Mouse (Mus musculus): ENCODE measurements around the gene Arid4a. TPM values are rescaled to one million over a fixed set of nuclear protein-coding genes. Genes with fewer than 3 reads are reported as not detected.
"Not testable (repeated sequence)": the region's sequence is repeated elsewhere in the genome, so short reads cannot be mapped to it uniquely, and the experiment has no call there.

Arid4a gene
- total RNA-seq, 2 experiments from 2014 or later = 32.0 to 36.5 TPM

DNA sequence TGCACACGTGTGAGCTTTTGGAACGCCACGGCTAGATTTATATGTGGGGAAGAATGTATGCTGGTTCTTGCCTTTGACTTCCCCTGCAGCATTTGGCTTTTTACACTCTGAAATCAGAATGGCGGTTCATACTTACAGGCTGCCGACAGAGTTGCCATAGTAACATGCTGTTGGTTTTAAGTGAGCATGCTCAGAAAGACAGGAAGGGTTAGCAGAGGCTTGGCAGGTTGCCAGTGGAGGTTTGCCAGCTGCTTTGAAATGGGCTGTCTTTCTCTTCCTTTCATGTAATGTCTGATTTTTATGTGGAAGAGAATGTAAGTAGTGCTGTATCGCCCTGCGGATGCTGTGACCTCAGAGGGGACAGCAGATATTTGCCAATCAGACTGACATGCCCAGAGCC is 32.3 kb downstream of the Arid4a start:
- peak; percentile 92 to 95 for DNase-seq (ENCODE audit: low spot score in 2 of 2)
- intact Hi-C loops (cut with DNase I) = loop anchor here (2.0 kb wide), 1 partner anchor 33 kb away; the partner anchor contains the start of gene Arid4a

DNA sequence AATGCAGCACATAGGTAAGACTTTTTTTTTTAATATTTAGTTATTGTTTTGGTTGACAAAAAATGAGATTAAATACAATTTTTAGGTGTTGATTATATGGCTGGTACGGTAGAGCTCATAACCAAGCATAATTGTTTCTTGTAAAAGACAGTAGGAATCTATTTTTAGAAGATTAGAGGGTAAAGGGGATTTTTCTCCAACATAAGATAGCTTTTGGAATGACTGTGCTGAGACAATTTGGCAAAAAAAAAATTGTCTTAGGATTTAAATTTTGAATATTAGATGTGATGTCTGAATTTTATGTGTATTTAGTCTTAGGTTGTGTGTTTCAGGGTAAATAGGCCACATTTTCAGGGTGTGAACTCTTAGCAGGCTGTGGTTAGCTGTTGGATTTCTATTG is 32.8 kb downstream of the Arid4a start:
- no peak for DNase-seq (ENCODE audit: low spot score in 2 of 2)
- intact Hi-C loops (cut with DNase I) = loop anchor here (2.0 kb wide), 1 partner anchor 34 kb away; the partner anchor contains the start of gene Arid4a

DNA sequence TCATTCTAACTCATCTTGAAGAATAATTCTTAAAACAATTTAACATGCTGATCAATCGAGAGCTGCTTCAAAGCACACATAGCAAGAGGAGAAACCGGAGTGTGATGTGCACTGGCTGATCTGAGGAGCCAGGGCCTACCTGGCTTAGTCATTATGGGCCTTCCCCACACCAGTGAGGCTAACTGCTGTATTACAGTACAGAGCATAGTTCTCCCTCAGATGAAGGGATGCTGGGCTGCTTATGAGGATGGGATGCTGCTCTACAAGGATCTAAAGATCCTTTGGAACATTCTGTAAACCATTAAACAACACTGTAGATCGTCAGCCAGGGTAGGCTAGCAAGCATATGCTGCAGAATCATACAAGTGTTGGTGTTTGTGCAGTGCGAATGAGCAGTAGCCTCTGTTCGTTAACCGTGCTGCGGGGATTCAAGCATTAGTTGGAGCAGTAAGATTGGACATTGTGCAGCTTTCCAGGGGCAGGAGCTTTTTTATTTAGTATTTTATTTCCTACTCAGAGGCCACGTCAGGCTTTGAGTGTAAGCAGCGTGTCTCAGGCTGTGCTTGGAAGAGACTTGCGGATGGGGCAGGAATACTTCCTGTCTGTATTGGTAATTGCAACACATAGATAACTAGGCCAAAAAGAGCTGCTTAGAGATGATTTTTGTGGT is 33.9 kb downstream of the Arid4a start:
- peak; percentile 33 to 40 for DNase-seq (ENCODE audit: low spot score in 2 of 2)
- intact Hi-C loops (cut with DNase I) = loop anchor here (2.0 kb wide), 1 partner anchor 35 kb away; the partner anchor contains the start of gene Arid4a

DNA sequence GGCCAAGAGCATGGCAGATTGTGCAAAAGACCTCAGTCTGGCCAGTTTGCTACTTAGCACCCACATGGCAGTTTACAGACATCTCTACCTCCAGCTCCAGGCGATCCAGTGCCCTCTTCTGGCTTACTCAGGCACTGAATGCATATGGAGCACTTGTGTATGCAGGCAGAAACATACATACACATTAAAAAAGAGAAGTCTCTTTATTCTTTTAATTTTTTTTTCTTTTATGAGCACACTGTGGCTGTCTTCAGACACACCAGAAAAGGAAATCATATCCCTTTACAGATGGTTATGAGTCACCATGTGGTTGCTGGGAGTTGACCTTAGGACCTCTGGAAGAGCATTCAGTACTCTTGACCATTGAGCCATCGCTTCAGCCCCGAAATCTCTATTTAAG is 35.3 kb downstream of the Arid4a start:
- intact Hi-C loops (cut with DNase I) = no loop called here
- no peak for DNase-seq (ENCODE audit: low spot score in 2 of 2)

DNA sequence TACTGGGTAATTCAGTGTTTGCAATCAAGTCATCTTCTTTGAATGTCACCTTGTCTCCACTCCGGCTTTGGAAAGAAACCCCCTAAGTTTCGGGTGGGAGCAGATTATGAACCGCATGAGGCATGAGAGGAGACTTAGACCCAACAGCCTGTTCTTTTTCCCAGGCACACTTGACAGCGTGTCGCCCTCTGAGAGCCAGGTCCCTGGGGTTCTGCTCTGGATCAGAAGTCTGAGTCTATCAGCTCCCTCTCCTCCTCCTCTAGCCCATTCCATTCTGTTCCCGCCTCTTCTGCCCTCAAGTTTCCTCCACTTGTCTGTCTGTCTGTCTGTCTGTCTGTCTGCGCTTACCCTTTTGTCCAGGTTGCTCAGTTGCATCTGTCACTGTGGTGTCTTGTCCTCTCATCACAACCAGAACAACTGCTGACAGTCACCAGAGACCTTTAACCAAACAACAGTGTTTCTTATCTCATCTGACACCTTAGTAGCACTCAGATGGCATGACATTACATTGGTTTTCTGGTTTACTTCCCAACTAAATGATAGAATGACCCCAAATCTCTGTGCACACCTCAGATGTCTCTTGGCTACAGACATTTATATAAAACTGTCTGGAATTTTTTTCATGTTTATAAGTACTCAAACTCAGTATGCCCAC is 36.7 kb downstream of the Arid4a start:
- intact Hi-C loops (cut with DNase I) = no loop called here
- no peak for DNase-seq (ENCODE audit: low spot score in 2 of 2)

DNA sequence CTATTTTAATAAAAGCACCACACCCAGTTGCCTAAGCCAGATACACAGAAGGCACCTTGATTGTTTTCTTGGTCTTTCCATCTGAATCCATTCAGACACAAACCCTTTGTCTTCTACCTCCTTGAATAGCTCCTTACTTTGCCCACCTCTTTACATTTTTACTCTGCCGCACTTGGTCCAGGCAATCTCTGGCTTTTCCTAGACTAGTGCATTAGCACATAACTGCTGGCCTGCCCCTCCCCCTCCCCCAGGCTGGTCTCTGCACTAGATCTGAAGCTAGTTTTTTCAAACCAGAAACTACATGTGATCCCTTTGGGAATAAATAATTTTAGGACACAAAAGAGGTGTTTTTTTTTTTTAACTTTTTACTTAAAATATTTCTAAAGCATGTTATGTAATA is 37.2 kb downstream of the Arid4a start:
- no peak for DNase-seq (ENCODE audit: low spot score in 2 of 2)
- intact Hi-C loops (cut with DNase I) = no loop called here

DNA sequence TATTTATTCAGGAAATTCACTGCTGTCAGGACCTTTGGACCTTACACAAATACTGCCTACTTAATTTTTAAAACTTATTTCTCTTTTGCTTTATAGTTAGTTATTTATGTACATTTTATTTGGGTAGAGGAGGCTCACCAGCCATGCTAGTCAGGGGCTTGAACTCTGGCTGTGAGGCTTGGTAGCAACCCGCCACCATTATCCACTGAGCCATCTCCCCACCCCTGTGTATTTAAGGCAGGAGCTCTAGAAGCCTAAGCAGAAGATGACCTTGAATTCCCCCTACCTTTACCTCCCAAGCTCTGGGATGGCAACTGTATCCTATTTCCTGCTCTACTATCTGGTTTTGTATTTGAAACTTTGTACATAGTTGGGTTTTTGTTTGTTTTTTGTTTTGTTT is 37.7 kb downstream of the Arid4a start:
- DNase-seq (ENCODE audit: low spot score in 2 of 2) = no peak
- intact Hi-C loops (cut with DNase I) = no loop called here

DNA sequence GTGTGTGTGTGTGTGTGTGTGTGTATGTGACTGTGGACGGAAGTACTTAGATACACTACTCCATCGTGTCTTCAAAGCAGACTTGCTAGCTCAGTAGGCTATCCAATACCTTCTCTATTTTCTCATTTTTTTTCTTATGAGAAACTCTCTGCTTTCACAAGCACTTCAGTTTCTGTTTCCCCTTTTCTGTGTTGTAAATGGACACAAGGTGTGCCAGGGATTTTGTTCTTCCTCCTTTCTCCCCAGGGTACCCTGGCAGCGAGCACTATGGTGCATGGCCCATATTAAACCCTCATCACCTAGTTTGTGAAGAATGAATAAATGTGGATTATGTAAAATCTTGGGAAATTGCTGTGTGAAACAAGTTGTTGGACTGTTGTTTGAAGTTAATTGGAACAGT is 39.7 kb downstream of the Arid4a start:
- intact Hi-C loops (cut with DNase I) = no loop called here
- DNase-seq (ENCODE audit: low spot score in 2 of 2) = no peak

DNA sequence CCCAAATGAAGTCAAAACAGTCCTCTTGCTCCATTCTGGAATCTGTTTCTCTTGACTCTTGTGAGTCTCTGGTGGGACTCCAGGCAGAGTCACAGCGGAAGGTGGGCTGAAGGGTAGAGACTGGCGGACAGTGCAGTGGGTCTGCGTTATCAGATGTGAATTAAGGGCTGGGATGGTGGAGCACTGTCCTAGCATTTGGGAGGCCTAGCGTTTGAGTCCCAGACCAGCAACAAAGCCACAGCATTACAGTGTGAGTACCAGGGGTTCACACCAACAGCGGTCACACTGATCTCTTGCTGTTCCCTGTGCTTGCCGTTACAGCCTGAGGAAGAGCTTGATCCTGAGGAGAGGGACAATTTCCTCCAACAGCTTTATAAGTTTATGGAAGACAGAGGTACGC is 44.0 kb downstream of the Arid4a start:
- no peak for DNase-seq (ENCODE audit: low spot score in 2 of 2)
- intact Hi-C loops (cut with DNase I) = no loop called here

DNA sequence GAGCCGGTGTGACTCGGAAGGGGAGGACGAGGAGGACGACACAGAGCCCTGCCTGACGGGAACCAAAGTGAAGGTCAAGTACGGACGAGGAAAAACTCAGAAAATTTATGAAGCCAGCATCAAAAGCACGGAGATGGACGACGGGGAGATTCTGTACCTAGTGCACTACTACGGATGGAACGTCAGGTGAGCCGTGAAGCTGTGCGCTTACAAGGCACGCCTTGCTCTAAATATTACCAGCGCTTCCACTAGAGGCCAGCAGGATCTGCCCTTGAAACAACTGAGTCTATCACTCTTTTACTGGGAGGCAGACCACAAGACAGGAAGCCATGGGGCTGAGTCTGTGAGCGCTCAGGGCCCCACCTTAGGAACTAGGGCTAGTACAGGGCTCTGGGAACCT is 54.1 kb downstream of the Arid4a start:
- DNase-seq (ENCODE audit: low spot score in 2 of 2) = no peak
- intact Hi-C loops (cut with DNase I) = no loop called here

DNA sequence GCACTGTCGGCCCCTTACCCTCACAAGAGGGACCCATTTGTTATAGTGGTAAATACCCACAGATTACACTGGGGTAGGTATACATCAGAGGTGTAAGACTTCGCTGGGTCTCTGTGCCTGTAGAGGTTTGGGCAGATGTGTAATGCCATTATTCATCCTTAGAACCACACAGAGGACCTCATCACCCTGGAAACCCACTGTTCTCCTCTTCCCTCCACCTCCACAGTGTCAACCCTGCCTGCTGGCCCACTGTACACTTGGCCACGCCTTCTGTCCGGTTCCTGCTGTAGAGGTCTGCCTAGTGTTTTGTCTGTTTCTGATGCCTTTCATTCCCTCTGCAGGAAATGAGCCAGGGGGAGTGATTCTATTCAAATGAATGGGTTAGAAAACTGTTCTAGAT is 56.3 kb downstream of the Arid4a start:
- intact Hi-C loops (cut with DNase I) = no loop called here
- DNase-seq (ENCODE audit: low spot score in 2 of 2) = no peak

DNA sequence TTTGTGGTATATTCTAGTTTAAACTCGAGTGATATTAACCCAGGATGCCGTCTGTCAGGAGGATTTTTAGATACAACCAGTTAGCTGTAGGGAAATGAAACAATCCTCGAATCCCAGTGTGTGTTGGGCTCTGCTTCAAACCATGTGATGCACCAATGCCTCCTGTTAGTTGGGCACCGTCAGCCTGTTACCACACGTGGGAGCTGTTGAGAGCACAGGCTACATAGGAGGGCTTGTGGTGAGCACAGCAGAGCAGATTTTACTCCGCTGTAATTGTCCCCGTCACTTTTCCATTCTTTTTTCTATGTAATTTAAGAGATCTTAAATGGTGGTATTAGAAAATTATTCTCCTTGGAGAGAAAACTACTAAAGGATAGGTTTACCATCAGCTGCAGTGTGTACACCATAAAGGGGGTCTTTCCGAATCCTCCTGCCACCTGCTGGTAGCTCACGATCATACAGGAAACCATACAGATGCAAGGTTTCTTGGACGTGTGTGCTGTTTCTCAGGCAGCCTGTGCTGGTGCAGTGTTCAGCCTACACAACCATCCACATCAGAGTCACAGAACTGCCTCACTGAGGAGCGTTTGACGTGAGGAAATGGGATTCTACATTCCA is 57.4 kb downstream of the Arid4a start:
- intact Hi-C loops (cut with DNase I) = no loop called here
- no peak for DNase-seq (ENCODE audit: low spot score in 2 of 2)

DNA sequence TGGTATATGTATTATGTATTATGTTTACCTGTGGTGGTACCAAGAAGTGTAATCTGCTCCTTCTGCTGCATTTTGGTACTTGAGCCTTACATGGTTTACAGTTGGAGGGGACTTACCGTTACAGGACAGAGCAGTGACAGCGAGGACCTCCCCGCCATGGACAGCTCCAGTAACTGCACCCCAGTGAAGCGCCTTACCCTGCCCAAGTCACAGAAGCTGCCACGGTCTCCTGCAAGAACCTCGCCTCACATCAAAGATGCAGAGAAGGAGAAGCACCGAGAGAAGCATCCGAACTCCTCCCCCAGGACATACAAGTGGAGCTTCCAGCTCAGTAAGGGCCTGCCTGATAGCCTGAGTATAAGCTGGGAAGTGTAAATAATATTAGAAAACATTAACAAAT is 70.5 kb downstream of the Arid4a start:
- no peak for DNase-seq (ENCODE audit: low spot score in 2 of 2)
- intact Hi-C loops (cut with DNase I) = no loop called here

DNA sequence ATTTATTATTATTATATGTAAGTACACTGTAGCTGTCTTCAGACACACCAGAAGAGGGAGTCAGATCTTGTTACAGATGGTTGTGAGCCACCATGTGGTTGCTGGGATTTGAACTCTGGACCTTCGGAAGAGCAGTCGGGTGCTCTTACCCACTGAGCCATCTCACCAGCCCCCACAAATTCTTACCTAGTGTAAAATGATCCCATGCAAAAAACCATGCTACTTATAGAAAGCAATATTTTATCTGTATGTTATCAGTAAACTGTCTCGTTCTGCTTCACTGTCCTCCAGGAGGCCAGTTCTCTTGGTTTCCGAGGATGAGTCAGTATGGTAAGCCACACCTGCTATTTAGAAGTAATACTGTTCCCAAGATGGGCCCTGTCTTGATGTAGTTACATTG is 88.5 kb downstream of the Arid4a start:
- DNase-seq (ENCODE audit: low spot score in 2 of 2); intact Hi-C loops (cut with DNase I): not testable (repeated sequence)

DNA sequence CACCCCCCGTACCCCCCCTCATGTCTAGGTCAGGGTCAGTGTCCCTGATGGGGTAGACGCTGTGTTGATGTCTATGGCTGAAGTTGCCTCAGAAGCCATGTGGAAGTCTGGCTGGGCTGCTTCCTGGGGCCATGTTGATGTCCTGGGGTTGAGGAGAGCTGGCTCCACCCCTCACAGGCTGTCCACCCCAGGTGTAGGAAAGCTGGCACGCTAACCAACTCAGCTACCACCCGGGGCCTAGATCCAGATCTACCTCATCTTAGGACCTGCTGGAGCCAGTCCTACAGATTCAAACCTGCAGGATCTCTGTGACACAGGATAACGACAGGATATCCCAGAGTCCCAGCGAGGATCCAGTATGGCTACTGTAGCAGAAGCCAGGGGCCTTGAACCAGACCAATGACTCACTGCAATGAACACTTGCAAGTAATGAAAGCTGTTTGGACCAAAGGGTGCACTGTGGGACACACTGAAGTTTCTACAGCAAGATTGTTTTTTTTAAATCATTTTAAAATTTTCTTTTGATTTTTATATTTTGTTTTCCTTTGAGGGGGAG is 91.5 kb downstream of the Arid4a start:
- DNase-seq (ENCODE audit: low spot score in 2 of 2) = no peak

DNA sequence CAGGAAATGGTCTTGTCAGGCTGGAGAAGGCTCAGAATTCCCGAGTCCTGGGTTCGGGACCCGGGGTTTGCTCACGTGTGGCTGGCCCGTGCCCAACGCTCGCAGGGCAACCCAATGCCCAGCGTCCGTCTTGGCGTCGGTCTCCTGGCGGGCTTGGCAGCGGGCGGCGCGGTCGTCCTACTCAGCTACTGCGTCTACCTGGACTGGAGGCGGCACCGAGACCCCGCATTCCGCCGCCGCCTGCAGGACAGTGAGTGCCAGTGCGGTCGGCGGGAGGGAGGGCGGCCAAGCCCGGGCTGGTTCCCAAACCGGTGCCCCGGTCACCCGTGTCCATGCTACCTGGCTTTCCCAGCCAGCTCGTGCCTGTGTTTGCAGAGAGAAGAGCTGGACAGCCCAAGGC is 95.5 kb downstream of the Arid4a start, which contains the start of gene Tomm20l:
Gene Tomm20l, plus strand, starts transcription at position 98 of the 400 bp plus-strand sequence.
- intact Hi-C loops (cut with DNase I) = no loop called here
- DNase-seq (ENCODE audit: low spot score in 2 of 2) = no peak

More for the DNA sequence above, 91.5 kb downstream of the Arid4a start:
- intact Hi-C loops (cut with DNase I) = no loop called here

DNA sequence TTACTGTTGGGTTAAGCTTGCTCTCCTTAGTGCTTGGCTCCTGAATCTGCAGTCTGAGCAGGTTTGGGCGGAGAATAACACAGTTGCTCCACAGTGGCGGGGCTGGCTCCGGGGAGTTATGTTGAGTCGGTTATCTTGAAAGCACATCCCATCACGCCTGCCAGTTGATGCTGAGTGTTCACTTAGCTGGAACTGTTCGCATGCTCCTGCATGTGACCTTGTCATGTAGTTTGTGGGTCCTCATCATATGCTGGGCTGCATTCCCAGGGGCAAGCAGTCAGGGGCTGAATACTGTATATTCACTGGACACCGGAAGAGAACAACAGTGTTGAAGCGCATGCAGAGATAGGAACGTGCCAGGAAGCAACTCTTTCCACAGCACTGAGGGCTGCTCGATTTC is 97.3 kb downstream of the Arid4a start:
- intact Hi-C loops (cut with DNase I) = no loop called here
- no peak for DNase-seq (ENCODE audit: low spot score in 2 of 2)

DNA sequence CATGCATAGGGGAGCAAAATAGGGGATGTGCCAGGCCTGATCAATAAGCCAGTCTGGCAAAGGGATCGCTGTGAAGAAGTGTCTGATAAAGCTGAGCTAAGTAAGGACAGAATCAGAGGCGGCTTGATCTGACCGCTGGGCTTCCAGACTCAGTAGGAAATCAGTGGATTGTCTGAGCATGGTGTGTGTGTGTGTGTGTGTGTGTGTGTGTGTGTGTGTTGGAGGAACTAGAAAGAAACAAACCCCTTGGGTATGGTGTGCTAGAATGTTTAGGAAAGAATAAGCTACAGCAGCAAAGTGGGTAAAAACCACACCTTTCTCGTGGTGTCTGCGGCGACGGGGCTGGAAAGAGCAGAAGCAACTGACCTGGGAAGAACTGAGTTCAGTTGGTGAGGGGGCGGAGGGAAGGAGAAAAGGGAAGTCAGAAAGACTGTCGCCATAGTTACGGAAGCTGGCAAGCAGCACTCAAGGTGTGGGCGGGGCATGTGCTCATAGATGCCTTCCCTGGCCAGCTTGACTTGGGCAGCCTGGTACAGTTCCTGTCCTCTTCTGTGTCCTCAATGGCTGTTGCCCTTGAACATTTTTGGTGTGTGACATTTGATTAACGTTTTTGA is 98.0 kb downstream of the Arid4a start:
- DNase-seq (ENCODE audit: low spot score in 2 of 2) = peak; percentile 46 to 52
- intact Hi-C loops (cut with DNase I) = no loop called here

DNA sequence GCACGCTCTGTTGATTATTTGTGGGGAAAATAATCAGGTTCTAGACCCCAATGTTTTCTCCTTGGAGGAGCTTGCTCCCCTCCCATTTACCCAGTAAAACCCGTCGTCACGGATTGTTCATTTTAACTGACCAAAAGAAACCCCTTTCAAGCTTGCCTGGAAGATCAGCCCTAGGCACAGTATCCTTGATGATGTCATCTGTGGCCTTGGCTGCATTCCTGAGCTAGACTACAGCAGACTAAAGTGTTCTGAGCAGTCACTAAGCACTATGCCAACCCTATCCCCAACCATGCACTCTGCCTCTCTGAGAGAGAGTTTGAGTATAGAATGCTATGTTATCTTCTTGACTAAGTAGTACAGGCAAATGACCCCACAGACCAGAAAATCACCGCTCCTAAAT is 100.6 kb downstream of the Arid4a start:
- intact Hi-C loops (cut with DNase I) = no loop called here

DNA sequence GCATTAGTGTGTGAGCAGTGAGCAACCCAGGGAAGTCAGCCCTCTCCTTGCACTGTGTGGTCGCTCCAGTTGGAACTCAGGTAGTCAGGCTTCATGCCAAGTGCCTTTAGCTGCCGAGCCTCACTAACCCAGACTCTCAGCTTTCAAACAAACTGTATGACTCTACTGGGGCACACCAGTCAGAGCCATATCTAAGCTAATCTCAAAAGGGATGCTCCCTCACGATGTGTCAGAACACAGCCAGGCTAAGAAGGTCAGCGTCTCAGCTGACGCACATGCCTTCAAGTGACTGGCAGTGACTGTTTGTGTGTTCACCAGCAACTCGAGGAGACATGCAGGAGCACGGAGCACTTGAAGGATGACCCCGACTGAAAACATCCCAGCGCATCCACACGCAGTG is 106.9 kb downstream of the Arid4a start:
- intact Hi-C loops (cut with DNase I) = no loop called here
- DNase-seq (ENCODE audit: low spot score in 2 of 2) = no peak

More for the DNA sequence above, 100.6 kb downstream of the Arid4a start:
- DNase-seq (ENCODE audit: low spot score in 2 of 2) = no peak

Measured in left cerebral cortex, postnatal 36 days (tissue).